Mouse (Mus musculus) adrenal gland (tissue): ENCODE measurements around the gene Orai2.
"Not testable (repeated sequence)": the region's sequence is repeated elsewhere in the genome, so short reads cannot be mapped to it uniquely, and the experiment has no call there.

Source experiments
- intact Hi-C: fragments of 180-260 bp; cut with DNase I; formaldehyde crosslinking; loops from one replicate; pipeline ENCODE4 v1.15.1; 2025
- microRNA-seq, 2 experiments: library from miRNA; unstranded; fragments of <30 nt; microRNA quantifications; one replicate each; pipeline ENCODE4; 2019

Orai2 gene

DNA sequence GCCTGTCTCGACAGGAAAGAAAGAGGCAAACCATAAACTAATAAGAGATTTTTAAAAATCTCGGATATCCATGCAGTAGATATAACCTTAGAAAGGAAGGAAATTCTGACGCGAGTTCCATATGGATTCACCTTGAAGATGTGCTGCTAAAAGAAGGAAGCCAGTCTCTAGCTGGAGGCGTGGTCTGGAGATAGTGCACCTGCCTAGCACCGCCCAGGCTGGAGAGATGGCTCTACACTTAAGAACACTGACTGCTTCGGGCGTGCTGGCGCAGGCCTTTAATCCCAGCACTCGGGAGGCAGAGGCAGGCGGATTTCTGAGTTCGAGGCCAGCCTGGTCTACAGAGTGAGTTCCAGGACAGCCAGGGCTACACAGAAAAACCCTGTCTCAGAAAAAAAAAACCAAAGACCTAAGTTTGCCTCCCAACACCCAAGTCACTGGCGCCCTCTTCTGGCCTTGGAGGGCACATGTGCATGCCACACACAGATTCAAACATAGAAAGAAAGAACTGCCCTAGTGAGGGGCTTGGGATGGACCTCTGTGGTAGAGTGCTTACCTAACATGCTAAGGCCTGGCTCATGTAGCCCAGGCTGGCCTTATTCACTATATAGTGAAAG is 32.7 kb downstream of the Orai2 start:
- intact Hi-C loops: loop anchor here (2.0 to 5.0 kb wide), 2 partner anchors 35 to 50 kb away; no protein-coding TSS in a partner anchor

DNA sequence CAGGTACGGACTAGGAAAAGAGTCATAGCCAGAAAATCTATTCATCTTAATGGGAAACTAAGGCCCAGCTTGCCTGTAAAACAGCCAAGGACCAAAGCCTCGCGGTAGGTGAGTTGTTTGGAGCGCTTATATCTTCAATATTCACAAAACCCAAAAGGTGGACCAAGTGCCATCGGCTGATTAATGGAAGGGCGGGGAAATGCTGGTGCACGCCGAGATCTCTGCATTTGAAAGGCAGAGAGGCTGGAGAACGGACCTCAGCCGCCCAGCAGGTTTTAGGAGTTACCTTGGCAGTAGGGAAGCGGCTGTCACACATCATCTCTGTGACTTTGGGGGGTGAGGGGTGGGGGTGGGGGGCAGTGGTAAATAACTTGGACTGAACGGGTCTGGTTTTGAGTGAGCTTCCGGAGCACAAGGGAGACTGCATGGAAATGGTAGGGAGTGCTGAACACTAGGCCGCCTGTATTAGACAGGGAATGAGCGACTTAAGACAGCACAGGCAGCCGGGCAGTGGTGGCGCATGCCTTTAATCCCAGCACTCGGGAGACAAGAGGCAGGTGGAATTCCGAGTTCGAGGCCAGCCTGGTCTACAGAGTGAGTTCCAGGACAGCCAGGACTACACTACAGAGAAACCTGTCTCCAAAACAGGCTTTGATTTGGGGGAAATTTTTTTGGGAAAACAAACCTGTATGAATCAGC is 34.1 kb downstream of the Orai2 start:
- intact Hi-C loops: loop anchor here (2.0 to 5.0 kb wide), 2 partner anchors 34 to 51 kb away; no protein-coding TSS in a partner anchor

DNA sequence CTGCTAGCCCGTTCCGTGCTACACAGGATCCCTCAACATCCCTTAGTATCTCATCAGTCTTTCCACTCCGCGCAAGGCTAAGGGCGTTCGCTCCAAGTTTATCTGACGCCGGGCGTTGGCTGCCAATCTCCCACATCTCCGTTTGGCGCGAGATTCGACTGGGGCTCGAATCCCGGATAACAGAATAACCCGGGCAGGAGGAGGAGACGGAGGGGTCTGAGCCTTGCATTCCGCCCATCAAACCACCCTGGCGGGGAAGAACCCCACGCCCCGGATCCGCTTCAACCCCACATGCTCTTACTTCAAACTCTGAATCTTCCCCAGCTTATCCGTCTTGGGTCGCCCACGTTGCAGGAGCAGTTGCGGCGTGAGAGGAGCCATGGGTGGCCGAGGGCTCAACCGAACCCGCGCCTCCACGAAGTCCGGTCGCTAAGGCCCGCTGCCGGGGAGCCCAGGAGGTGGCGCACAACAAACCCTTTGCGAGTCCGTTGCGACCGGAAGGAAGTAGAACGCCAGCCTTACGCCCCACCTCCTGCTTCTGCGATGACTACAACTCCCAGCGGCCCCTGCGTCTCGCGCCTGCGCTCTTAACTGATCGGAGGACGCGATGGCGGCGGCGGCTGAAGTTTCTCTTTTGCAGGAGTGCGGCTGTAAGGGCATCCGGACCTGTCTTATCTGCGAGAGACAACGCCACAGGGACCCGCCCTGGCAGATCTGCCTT is 34.8 kb downstream of the Orai2 start, which contains the start of the genes Lrwd1 and Alkbh4:
Gene Lrwd1, minus strand, starts transcription at position 504 of the 721 bp plus-strand sequence.
Gene Alkbh4, plus strand, starts transcription at position 576 of the 721 bp plus-strand sequence.
- intact Hi-C loops: loop anchor here (2.0 to 5.0 kb wide), 2 partner anchors 33 to 52 kb away; no protein-coding TSS in a partner anchor

DNA sequence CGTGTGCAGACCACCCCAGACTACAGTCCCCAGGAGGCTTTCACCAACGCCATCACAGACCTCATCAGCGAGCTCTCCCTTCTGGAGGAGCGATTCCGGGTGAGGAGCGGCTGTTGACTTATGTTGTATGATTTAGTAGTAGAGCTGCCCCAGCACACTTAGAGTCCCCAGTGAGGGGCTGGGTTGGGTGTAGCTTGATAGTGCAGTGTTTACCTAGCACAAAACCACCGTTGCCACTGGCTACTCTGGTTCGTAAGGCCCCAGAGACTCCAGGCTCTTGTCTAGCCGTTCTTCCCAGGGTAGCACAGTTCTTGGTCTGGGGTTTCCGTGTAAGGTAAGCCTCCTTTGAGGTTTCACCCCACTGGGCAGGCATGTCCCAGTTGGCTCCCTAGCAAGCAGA is 48.3 kb downstream of the Orai2 start:
- intact Hi-C loops: no loop called here

DNA sequence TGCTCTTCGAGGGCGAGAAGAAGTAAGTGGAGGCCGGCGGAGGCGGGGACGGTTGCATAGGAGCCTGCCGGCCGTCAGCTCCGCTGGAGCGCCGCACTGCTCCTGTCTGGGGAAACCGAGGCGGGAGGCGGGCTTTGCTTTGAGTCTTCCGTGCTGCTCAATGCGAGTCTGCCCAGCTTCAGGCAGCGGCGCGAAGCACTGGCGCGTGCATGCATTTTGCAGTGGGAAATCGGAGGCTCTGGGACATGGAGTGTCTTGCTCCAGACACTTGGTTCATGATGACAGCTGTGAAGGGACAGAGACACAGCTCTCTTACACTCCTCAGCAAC is 53.8 kb downstream of the Orai2 start:
- intact Hi-C loops: no loop called here

DNA sequence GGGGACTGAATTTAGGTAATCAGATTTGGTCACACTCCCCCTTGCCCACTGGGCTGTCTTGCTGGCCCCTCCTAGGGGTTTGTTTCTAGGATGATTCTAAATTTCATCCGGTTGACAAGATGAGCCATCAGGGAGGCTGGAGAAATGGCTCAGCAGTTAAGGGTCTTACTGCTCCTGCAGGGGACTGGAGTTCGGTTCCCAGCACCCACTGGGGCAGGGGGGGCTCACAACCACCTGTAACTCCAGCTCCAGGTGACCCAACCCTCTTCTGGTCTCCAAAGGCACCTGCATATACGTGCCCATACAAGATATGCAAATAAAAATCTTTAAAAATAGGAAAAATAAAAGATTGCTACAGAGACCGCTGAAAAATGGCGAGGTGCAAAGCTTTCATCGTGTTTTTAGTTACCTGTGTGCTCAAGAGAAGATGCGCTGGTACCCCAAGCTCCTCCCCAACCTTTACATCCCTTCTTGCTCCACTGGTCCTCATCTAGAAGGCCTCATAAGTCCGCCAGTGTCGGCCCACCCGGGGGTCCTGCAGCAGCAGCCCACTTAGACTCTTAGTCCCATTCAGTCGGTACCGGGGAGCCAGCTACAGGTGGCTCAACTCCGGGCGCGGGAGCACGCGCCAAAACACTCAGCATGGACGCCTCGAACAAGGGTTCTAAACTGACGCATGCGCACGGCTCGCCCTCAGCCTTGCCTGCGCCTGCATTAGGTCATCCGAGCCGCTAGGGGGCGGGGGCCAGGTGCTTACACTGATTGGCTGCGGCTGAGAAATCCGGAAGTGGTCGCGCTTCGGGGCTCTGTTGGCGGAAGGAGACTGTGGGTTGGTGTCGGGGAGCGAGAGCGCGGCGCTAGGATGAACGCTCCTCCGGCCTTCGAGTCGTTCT is 54.4 kb downstream of the Orai2 start, which contains the start of gene Polr2j:
Gene Polr2j, plus strand, starts transcription at position 741 of the 893 bp plus-strand sequence.
- intact Hi-C loops: no loop called here

DNA sequence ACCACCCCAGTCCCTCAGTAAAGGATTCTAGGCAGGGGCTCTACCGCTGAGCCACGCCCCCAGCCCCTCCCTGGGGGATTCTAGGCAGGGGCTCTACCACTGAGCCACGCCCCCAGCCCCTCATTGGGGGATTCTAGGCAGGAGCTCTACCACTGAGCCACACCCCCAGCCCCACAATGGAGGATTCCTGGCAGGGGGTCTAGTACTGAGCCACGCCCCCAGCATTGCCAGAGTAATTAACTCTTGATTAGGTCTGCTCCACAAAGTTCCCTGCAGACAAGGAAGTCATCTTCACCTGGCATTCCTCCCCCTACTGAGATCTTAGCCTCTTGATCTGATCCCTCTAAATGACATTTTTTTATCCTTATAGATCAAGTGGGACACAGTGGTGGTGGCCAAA is 57.0 kb downstream of the Orai2 start:
- intact Hi-C loops: not testable (repeated sequence)

DNA sequence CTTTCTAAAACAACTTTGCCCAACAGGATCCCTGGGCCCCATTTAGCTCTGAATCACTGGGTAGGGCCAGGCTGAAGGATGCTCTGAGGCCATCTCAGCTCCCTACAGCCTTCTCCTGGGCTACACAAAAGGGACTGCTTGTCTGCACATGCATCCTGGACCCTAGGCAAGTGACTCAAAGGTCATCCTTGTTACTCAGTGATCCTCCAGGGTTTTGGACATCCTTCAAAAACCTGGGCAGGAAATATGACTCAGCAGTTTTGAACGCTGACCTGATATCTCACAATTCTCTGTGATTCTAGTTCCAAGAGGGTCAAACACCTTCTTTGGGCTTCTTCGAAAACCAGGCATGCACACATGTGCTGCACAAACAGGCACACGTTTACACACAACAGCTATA is 61.5 kb downstream of the Orai2 start:
- intact Hi-C loops: no loop called here

DNA sequence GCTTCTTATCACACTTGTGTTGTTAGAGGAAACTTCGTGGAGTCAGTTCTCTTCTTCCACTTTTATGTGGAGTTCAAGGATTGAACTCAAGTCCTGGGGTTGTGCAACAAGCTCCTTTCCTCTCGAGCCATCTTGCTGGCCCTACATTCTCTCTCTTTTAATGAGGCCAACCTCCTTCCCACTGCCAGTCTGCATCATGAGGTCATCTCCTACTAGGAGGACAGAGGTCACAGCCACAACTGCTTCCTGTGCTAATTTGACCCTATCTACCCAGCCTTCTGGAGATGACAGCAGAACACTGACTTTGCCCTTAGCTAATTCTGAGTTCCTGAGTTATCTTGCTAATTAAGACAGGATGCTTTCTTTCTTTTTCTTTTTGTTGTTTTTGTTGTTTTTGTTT is 62.0 kb downstream of the Orai2 start:
- intact Hi-C loops: no loop called here

DNA sequence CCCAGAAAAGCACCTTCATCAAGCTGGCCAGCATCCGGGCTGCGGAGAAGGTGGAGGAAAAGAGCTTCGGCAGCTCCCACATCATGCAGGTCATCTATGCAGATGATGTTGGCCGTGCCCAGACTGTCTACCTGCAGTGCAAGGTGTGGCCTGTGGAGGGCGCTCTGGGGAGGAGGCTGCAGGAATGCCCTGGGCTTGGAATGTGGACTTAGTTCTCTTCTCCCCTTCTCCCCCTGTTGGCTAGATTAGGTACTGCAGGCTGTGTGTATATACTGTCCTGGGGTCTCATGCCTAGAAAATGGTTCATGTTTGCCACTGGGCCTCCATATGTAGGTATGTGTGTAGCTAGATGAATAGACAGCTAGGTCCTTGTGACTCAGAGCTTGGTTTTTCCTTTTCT is 66.0 kb downstream of the Orai2 start:
- intact Hi-C loops: no loop called here

DNA sequence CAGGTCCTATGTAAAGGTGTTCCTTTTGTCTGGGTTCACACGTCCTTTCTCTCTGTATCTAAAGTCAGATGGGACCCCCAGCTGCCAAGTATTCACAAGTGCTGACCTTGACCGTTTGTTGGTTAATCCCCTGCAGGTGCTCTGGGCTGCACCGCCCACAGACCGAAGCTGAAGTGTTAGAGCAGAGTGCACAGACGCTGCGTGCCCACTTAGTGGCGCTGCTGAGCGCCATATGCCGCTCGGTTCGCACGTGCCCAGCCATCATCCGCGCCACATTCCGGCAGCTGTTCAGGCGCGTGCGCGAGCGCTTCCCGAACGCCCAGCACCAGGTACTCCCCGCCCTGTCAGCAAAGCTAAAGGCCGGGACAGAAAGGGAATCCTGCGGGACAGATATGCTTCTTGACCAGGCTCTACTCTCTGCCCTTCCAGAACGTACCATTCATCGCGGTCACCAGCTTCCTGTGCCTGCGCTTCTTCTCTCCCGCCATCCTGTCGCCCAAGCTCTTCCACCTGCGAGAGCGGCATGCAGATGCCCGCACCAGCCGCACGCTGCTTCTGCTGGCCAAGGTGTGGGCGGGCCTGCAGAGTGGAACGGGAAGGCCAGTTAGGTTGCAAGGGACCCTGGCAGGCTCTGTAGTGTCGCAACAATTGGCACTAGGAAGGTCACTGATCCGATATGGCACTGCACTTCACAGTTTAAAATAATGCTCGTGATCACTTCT is 68.3 kb downstream of the Orai2 start:
- intact Hi-C loops: loop anchor here (2.0 kb wide), 1 partner anchor 35 kb away; the partner anchor contains the start of genes Alkbh4 and Lrwd1

DNA sequence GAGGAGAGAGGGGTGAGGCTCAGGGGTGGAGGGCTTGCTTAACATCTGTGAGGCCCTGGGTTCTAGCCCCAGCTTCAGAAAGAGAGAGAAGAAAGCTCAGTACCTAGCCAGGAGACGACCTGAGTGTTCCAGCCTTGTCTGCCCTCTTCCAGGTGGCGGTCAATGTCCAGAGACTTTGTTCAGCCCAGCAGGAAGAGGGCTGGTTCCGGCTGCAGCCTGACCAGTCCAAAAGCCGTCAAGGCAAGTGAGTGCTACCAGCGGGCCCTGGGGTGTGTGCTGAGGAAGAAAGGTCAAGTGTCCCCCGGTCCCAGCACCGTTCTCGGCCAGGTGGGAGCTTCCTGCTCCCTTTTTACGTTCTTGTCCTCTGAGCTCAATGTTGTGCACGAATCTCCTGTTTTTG is 72.0 kb downstream of the Orai2 start:
- intact Hi-C loops: no loop called here

Small RNAs within 50 kb of the gene (microRNA-seq; reads per million reads assigned to microRNA genes)
- 1.8 to 3.0 reads per million in 2 experiments for gene Mir7035
